Mouse (Mus musculus) heart, postnatal 4 days (tissue): ENCODE data around the gene Smoc2. TPM values are rescaled to one million over a fixed set of nuclear protein-coding genes. Genes with fewer than 3 reads are reported as not detected.

Source experiments
- DNase-seq: peaks from one replicate; pipeline ENCODE4 v3.0.0; 2021
- total RNA-seq, 2 experiments: library from RNA; stranded (reverse); gene quantifications; 2 replicates each; pipeline ENCODE4 v1.2.3; 2021

The Smoc2 gene
- total RNA-seq: 10 to 100 TPM; 23.4 to 28.1 TPM

GRCm38 (mm10) chr17:14279177-14279965, at the start of gene Smoc2:
TSS of gene Smoc2 (plus strand) at chr17:14279506.
- DNase-seq: peak; percentile 47

GRCm38 (mm10) chr17:14230698-14231430, 48.4 kb upstream of the Smoc2 start:
- DNase-seq: peak; percentile 36

GRCm38 (mm10) chr17:14232629-14233028, 46.7 kb upstream of the Smoc2 start:
- peak; percentile 92 for DNase-seq

- DNase-seq: no peak
Observed at GRCm38 (mm10) chr17:14233658-14234057, 45.6 kb upstream of the Smoc2 start.

GRCm38 (mm10) chr17:14234774-14235389, 44.4 kb upstream of the Smoc2 start:
- DNase-seq: no peak

GRCm38 (mm10) chr17:14237134-14237533, 42.2 kb upstream of the Smoc2 start:
- no peak for DNase-seq

- DNase-seq: no peak
Observed at GRCm38 (mm10) chr17:14239960-14240359, 39.3 kb upstream of the Smoc2 start.

- DNase-seq: no peak
Observed at GRCm38 (mm10) chr17:14242634-14243033, 36.7 kb upstream of the Smoc2 start.

GRCm38 (mm10) chr17:14244195-14244965, 34.9 kb upstream of the Smoc2 start:
- DNase-seq: peak; percentile 69

- no peak for DNase-seq
Observed at GRCm38 (mm10) chr17:14246266-14246665, 33.0 kb upstream of the Smoc2 start.

GRCm38 (mm10) chr17:14247931-14248330, 31.4 kb upstream of the Smoc2 start:
- DNase-seq: no peak

GRCm38 (mm10) chr17:14249595-14249994, 29.7 kb upstream of the Smoc2 start:
- peak; percentile 50 for DNase-seq

GRCm38 (mm10) chr17:14250401-14250800, 28.9 kb upstream of the Smoc2 start:
- no peak for DNase-seq

GRCm38 (mm10) chr17:14252456-14252855, 26.9 kb upstream of the Smoc2 start:
- peak; percentile 29 for DNase-seq

- DNase-seq: peak; percentile 17
Observed at GRCm38 (mm10) chr17:14254616-14255015, 24.7 kb upstream of the Smoc2 start.

GRCm38 (mm10) chr17:14257799-14258520, 21.3 kb upstream of the Smoc2 start:
- no peak for DNase-seq

- DNase-seq: no peak
Observed at GRCm38 (mm10) chr17:14258906-14259305, 20.4 kb upstream of the Smoc2 start.

GRCm38 (mm10) chr17:14260966-14261365, 18.3 kb upstream of the Smoc2 start:
- DNase-seq: no peak

- no peak for DNase-seq
Observed at GRCm38 (mm10) chr17:14262217-14262616, 17.1 kb upstream of the Smoc2 start.

GRCm38 (mm10) chr17:14268001-14268400, 11.3 kb upstream of the Smoc2 start:
- DNase-seq: no peak

GRCm38 (mm10) chr17:14273386-14273785, 5.9 kb upstream of the Smoc2 start:
- DNase-seq: no peak

GRCm38 (mm10) chr17:14277310-14277709, 2.0 kb upstream of the Smoc2 start:
- DNase-seq: no peak
